Mouse (Mus musculus) CH12.LX (cell line): ENCODE data around the gene Scd2. TPM values are rescaled to one million over a fixed set of nuclear protein-coding genes. Genes with fewer than 3 reads are reported as not detected.
A peak's percentile ranks its signal among the peaks of the same experiment; 100 is the strongest.

Experiments
- DNase-seq: peaks from one replicate; pipeline ENCODE4 v3.0.0-alpha.2; 2013; ENCODE audit errors: extremely low read depth
- H3K27ac ChIP-seq: 2 replicates; pipeline ENCODE4 v1.5.1; 2012; ENCODE audit warnings: low read depth, mild to moderate bottlenecking, control low read depth, moderate library complexity; ENCODE audit not compliant: insufficient read depth
- H3K27me3 ChIP-seq: replicated peaks from 2 replicates; pipeline ENCODE3; 2012; ENCODE audit warnings: inconsistent platforms
- H3K36me3 ChIP-seq, 2 experiments: replicated peaks in 1 of 2; 2 replicates each; pipeline versions ENCODE3 to v1.6.1; 2012; ENCODE audit warnings: inconsistent platforms in 1 of 2, low read length in 1 of 2, mild to moderate bottlenecking in 1 of 2, mixed read lengths in 1 of 2, moderate library complexity in 1 of 2; ENCODE audit not compliant: control insufficient read depth in 1 of 2, insufficient read depth in 1 of 2
- H3K4me1 ChIP-seq, 2 experiments: 2 replicates each; pipeline ENCODE4 v1.6.1; 2012; ENCODE audit warnings: inconsistent platforms in 1 of 2, moderate library complexity in 1 of 2; ENCODE audit not compliant: insufficient read depth in 2 of 2, control insufficient read depth in 1 of 2
- H3K4me2 ChIP-seq: 2 replicates; pipeline ENCODE4 v1.6.1; 2012; ENCODE audit warnings: low read depth, mild to moderate bottlenecking, control low read depth; ENCODE audit not compliant: poor library complexity, insufficient read depth, severe bottlenecking
- H3K4me3 ChIP-seq, 3 experiments: fragments of 150-350 bp in 1 of 3; sonication (generic) in 1 of 3; replicated peaks in 1 of 3; 2 replicates each; pipeline versions ENCODE3 to v1.5.1; 2011 to 2012; ENCODE audit warnings: low read depth in 2 of 3, low read length in 2 of 3, mild to moderate bottlenecking in 2 of 3, moderate library complexity in 2 of 3, control low read depth in 1 of 3, improper control_type of control experiment in 1 of 3, inconsistent platforms in 1 of 3, mixed read lengths in 1 of 3; ENCODE audit not compliant: poor library complexity in 1 of 3
- H3K79me2 ChIP-seq: replicated peaks from 2 replicates; pipeline ENCODE4 v1.6.1; 2012; ENCODE audit warnings: mild to moderate bottlenecking, moderate library complexity; ENCODE audit not compliant: control insufficient read depth, poor library complexity, insufficient read depth, severe bottlenecking; ENCODE audit errors: extremely low read depth
- H3K9ac ChIP-seq: 2 replicates; pipeline ENCODE4 v1.6.1; 2012; ENCODE audit warnings: low read depth, mild to moderate bottlenecking, control low read depth, moderate library complexity; ENCODE audit not compliant: insufficient read depth
- H3K9me3 ChIP-seq: replicated peaks from 2 replicates; pipeline ENCODE3; 2012; ENCODE audit warnings: low read length, inconsistent platforms, mixed read lengths
- CHD2 ChIP-seq: IDR thresholded peaks from 2 replicates; pipeline ENCODE4 v1.6.1; 2011; ENCODE audit warnings: low read length, improper control_type of control experiment
- CTCF ChIP-seq, 2 experiments: IDR thresholded peaks in 1 of 2; conservative IDR thresholded peaks in 1 of 2; 2 replicates each; pipeline ENCODE4 v1.5.1; 2011 to 2012; ENCODE audit warnings: low read depth in 2 of 2, low read length in 2 of 2, improper control_type of control experiment in 1 of 2, inconsistent platforms in 1 of 2, mild to moderate bottlenecking in 1 of 2, moderate library complexity in 1 of 2
- E2F4 ChIP-seq: IDR thresholded peaks from 2 replicates; pipeline ENCODE4 v1.6.1; 2011; ENCODE audit warnings: low read depth, low read length, improper control_type of control experiment; ENCODE audit not compliant: insufficient replicate concordance
- EP300 ChIP-seq: IDR thresholded peaks from 2 replicates; pipeline ENCODE4 v1.6.1; 2011; ENCODE audit warnings: low read length, improper control_type of control experiment
- ETS1 ChIP-seq: conservative IDR thresholded peaks from 2 replicates; pipeline ENCODE4 v1.6.1; 2012; ENCODE audit warnings: low read depth, mild to moderate bottlenecking, inconsistent platforms, low read length, improper control_type of control experiment, moderate library complexity
- GABPA ChIP-seq: IDR thresholded peaks from 2 replicates; pipeline ENCODE4 v1.6.1; 2012; ENCODE audit warnings: low read depth, low read length, improper control_type of control experiment, inconsistent platforms; ENCODE audit not compliant: insufficient replicate concordance
- HCFC1 ChIP-seq: IDR thresholded peaks from 2 replicates; pipeline ENCODE4 v1.6.1; 2012; ENCODE audit warnings: low read depth, mild to moderate bottlenecking, inconsistent platforms, low read length, improper control_type of control experiment
- JUND ChIP-seq: conservative IDR thresholded peaks from 2 replicates; pipeline ENCODE4 v1.6.1; 2011; ENCODE audit warnings: low read depth, low read length, improper control_type of control experiment
- MAFK ChIP-seq: IDR thresholded peaks from 2 replicates; pipeline ENCODE4 v1.6.1; 2011; ENCODE audit warnings: low read length, improper control_type of control experiment; ENCODE audit not compliant: insufficient replicate concordance
- MAX ChIP-seq: IDR thresholded peaks from 2 replicates; pipeline ENCODE4 v1.6.1; 2011; ENCODE audit warnings: low read length, improper control_type of control experiment
- MEF2A ChIP-seq: IDR thresholded peaks from 2 replicates; pipeline ENCODE4 v1.6.1; 2014; ENCODE audit warnings: low read depth, mild to moderate bottlenecking, inconsistent platforms, low read length, improper control_type of control experiment, borderline replicate concordance
- MXI1 ChIP-seq: IDR thresholded peaks from 2 replicates; pipeline ENCODE4 v1.6.1; 2011; ENCODE audit warnings: mild to moderate bottlenecking, low read depth, low read length, improper control_type of control experiment
- MYC ChIP-seq: IDR thresholded peaks from 2 replicates; pipeline ENCODE4 v1.6.1; 2011; ENCODE audit warnings: low read depth, mild to moderate bottlenecking, improper control_type of control experiment, low read length
- NELFE ChIP-seq: IDR thresholded peaks from 2 replicates; pipeline ENCODE4 v1.6.1; 2011; ENCODE audit warnings: low read depth, low read length, improper control_type of control experiment
- NRF1 ChIP-seq: IDR thresholded peaks from 2 replicates; pipeline ENCODE4 v1.6.1; 2014; ENCODE audit warnings: low read depth, mild to moderate bottlenecking, inconsistent platforms, low read length, improper control_type of control experiment, moderate library complexity
- RAD21 ChIP-seq: IDR thresholded peaks from 2 replicates; pipeline ENCODE4 v1.6.1; 2011; ENCODE audit warnings: low read depth, mild to moderate bottlenecking, low read length, improper control_type of control experiment, moderate library complexity
- SIN3A ChIP-seq: IDR thresholded peaks from 2 replicates; pipeline ENCODE4 v1.6.1; 2012; ENCODE audit warnings: low read length, improper control_type of control experiment, inconsistent platforms
- SMC3 ChIP-seq: IDR thresholded peaks from 2 replicates; pipeline ENCODE4 v1.6.1; 2011; ENCODE audit warnings: low read depth, low read length, improper control_type of control experiment
- TBP ChIP-seq: conservative IDR thresholded peaks from 2 replicates; pipeline ENCODE4 v1.6.1; 2011; ENCODE audit warnings: low read depth, low read length, improper control_type of control experiment
- USF2 ChIP-seq: conservative IDR thresholded peaks from 2 replicates; pipeline ENCODE4 v1.6.1; 2011; ENCODE audit warnings: low read depth, low read length, improper control_type of control experiment
- ZKSCAN1 ChIP-seq: IDR thresholded peaks from 2 replicates; pipeline ENCODE4 v1.6.1; 2012; ENCODE audit warnings: low read depth, inconsistent platforms, low read length, improper control_type of control experiment, borderline replicate concordance
- ZMIZ1 ChIP-seq: IDR thresholded peaks from 2 replicates; pipeline ENCODE4 v1.6.1; 2012; ENCODE audit warnings: low read depth, mild to moderate bottlenecking, inconsistent platforms, low read length, improper control_type of control experiment
- ZNF384 ChIP-seq: IDR thresholded peaks from 2 replicates; pipeline ENCODE4 v1.6.1; 2012; ENCODE audit warnings: low read depth, low read length, improper control_type of control experiment, inconsistent platforms
- dilution Hi-C: fragments of 300-500 bp; cut with MboI; formaldehyde crosslinking; loops from 2 replicates; pipeline ENCODE4 v1.14.3; 2020; ENCODE audit warnings: low sequenced_read_pairs; ENCODE audit not compliant: extremely low pct_unique_long_range_greater_than_20kb, extremely low pct_ligation_motif_present
- in situ Hi-C: fragments of 300-500 bp; cut with MboI; formaldehyde crosslinking; loops from 3 replicates; pipeline ENCODE4 v1.14.3; 2019; ENCODE audit warnings: low sequenced_read_pairs, low pct_ligation_motif_present, low pct_unique_long_range_greater_than_20kb, mixed read lengths
- polyA plus RNA-seq: library from polyadenylated mRNA; unstranded; fragments of >175 nt; gene quantifications from 2 replicates; pipeline ENCODE4 v1.2.1, GENCODE M21; 2012; ENCODE audit warnings: low read depth; ENCODE audit not compliant: insufficient read length
- total RNA-seq, 2 experiments: library from RNA; depleted of rRNA; stranded (reverse); fragments of 300-350 nt in 1 of 2; fragments of >200 nt in 1 of 2; gene quantifications; 2 replicates each; pipeline ENCODE4 v1.2.3; 2012 to 2014

The Scd2 gene
- total and polyA plus RNA-seq, 3 experiments, result 205 to 408 (median 212) TPM

GRCm38 (mm10) chr19:44266458-44266823 lies 27.0 kb upstream of the Scd2 start:
- in situ Hi-C loops (no loop called here), dilution Hi-C loops (no loop called here)
- H3K27ac ChIP-seq, result peak overlapping the region; percentile 78
- H3K9me3 ChIP-seq, result no peaks in the 10 kb centered on the region
- peaks cover 17 to 44% of the 10 kb centered on the region in 2 experiments for H3K4me1 ChIP-seq
- TF ChIP-seq CHD2, result no peak
- no peak; the same call in 1 of the 2 replicates for TF ChIP-seq MAX
- no peak for TF ChIP-seq MEF2A
- TF ChIP-seq JUND, result no peak
- TF ChIP-seq MAFK, result peak; percentile 92
- TF ChIP-seq EP300, result no peak
- no peak; the same call in 1 of the 2 replicates for TF ChIP-seq TBP
- TF ChIP-seq MYC, result 0 out of 2 replicates have a peak, but pooled peaks have one; percentile 16
- no peak for TF ChIP-seq ZKSCAN1
- TF ChIP-seq ETS1, result peak; percentile 6; the same call in 1 of the 2 replicates
- no peak for TF ChIP-seq ZNF384
- TF ChIP-seq NELFE, result no peak
- no peak for TF ChIP-seq GABPA
- peak; percentile 54 for TF ChIP-seq RAD21
- no peak for TF ChIP-seq SIN3A
- TF ChIP-seq ZMIZ1, result no peak
- no peak for TF ChIP-seq HCFC1
- TF ChIP-seq E2F4, result 0 out of 2 replicates have a peak, but pooled peaks have one; percentile 12
- peak in 1 of 2 experiments; percentile 67; a peak in 2 of 4 replicates for TF ChIP-seq CTCF (conservative IDR thresholded peaks at IDR 0.05 in 1 of 2, IDR thresholded peaks at IDR 0.05 in 1 of 2; ENCODE audit: low read depth in 2 of 2, low read length in 2 of 2)
- no peak for TF ChIP-seq USF2
- peak; percentile 43 for TF ChIP-seq SMC3
- TF ChIP-seq MXI1, result no peak
- no peak for TF ChIP-seq NRF1
- no peaks in the 10 kb centered on the region for H3K27me3 ChIP-seq
- DNase-seq, result no peak
- H3K79me2 ChIP-seq, result no peaks in the 10 kb centered on the region
- peak overlapping the region; percentile 92 for H3K4me2 ChIP-seq
- H3K4me3 ChIP-seq, result peak overlapping the region; percentile 29 to 63 (median 62)
- peaks cover 3 to 10% of the 10 kb centered on the region in 2 experiments for H3K36me3 ChIP-seq
- H3K9ac ChIP-seq, result peak overlapping the region; percentile 74
